In genomic region chr15:99225081-99225810, GRCm38 (mm10) we compare ENCODE assay signal across 8 mouse cellular contexts. TPM values are rescaled to one million over a fixed set of nuclear protein-coding genes. Genes with fewer than 3 reads are reported as not detected.
DNase-seq lines count a peak whose midpoint lies in the region; ATAC-seq and TF ChIP-seq lines count a peak whose summit lies in the region.

No protein-coding gene starts in this region.

- H3K9me3 ChIP-seq in heart, embryonic 13.5 days = no peaks in the 10 kb centered on the region
- no peaks in the 10 kb centered on the region for H3K9me3 ChIP-seq in neural tube, embryonic 11.5 days (ENCODE audit: control insufficient read depth, low read length)

- peaks cover 5% of the 10 kb centered on the region; the same call in 1 of the 2 replicates for H3K4me1 ChIP-seq in brown adipose tissue, adult 24 weeks (ENCODE audit: control insufficient read depth, insufficient read depth, insufficient read length, low read length)
- H3K4me1 ChIP-seq in heart, embryonic 13.5 days = peaks cover 51% of the 10 kb centered on the region
- H3K4me1 ChIP-seq in neural tube, embryonic 11.5 days (ENCODE audit: control insufficient read depth, insufficient read depth, low read length) = peaks cover 11% of the 10 kb centered on the region

- WGBS in heart, embryonic 13.5 days = under 1% methylated on average over 22 of the region's 22 CpGs
- under 1% methylated on average over 22 of the region's 22 CpGs for WGBS in neural tube, embryonic 11.5 days

- peaks cover 100% of the 10 kb centered on the region for H3K27me3 ChIP-seq in heart, embryonic 13.5 days (replicated peaks)
- peaks cover 85% of the 10 kb centered on the region for H3K27me3 ChIP-seq in neural tube, embryonic 11.5 days (ENCODE audit: control insufficient read depth, insufficient read depth, low read length)

- peak; percentile 56 to 60 for DNase-seq in left cerebral cortex, adult 2 months (ENCODE audit: extremely low spot score in 1 of 2, low spot score in 2 of 2)
- no peak for DNase-seq in left cerebral cortex, postnatal 4 days
- DNase-seq in layer of hippocampus, postnatal 25 days (ENCODE audit: extremely low spot score in 1 of 2, low spot score in 1 of 2) = peak; percentile 54 to 61
- DNase-seq in neural tube, embryonic 11.5 days (ENCODE audit: low spot score) = no peak
- DNase-seq in spleen, adult 12 weeks (ENCODE audit: low spot score) = no peak
- no peak for DNase-seq in T-cell, adult 2 months (ENCODE audit: low spot score)

- H3K36me3 ChIP-seq in heart, embryonic 13.5 days = no peaks in the 10 kb centered on the region
- H3K36me3 ChIP-seq in neural tube, embryonic 11.5 days (ENCODE audit: control insufficient read depth, insufficient read depth, low read length) = no peaks in the 10 kb centered on the region

- no peak for TF ChIP-seq CTCF in left cerebral cortex, adult 2 months (IDR thresholded peaks at IDR 0.05)

- H3K9ac ChIP-seq in heart, embryonic 13.5 days = peak overlapping the region; percentile 73
- no peak overlapping the region for H3K9ac ChIP-seq in neural tube, embryonic 11.5 days (ENCODE audit: low read length)

- ATAC-seq in heart, embryonic 13.5 days (ENCODE audit: extremely low read depth, insufficient number of reproducible peaks, low FRiP score, low TSS enrichment) = no peak
- no peak for ATAC-seq in neural tube, embryonic 11.5 days (ENCODE audit: insufficient read depth, low FRiP score, low TSS enrichment)

- H3K27ac ChIP-seq in left cerebral cortex, adult 2 months = peak overlapping the region; percentile 86
- no peak overlapping the region for H3K27ac ChIP-seq in brown adipose tissue, adult 24 weeks (replicated peaks; ENCODE audit: low read depth, low read length)
- no peak overlapping the region for H3K27ac ChIP-seq in heart, embryonic 13.5 days (replicated peaks)
- no peak overlapping the region for H3K27ac ChIP-seq in neural tube, embryonic 11.5 days (ENCODE audit: low read depth, low read length)

- intact Hi-C loops in left cerebral cortex, adult 2 months (cut with DNase I) = loop anchor here (1.0 kb wide), 1 partner anchor 24 kb away; no protein-coding TSS in a partner anchor
- intact Hi-C loops in left cerebral cortex, postnatal 4 days (cut with DNase I) = no loop called here

- H3K4me2 ChIP-seq in heart, embryonic 13.5 days = peak overlapping the region; percentile 86
- H3K4me2 ChIP-seq in neural tube, embryonic 11.5 days (ENCODE audit: low read depth) = no peak overlapping the region; the same call in 1 of the 2 replicates

- H3K4me3 ChIP-seq in left cerebral cortex, adult 2 months = peak overlapping the region; percentile 64
- peak overlapping the region; percentile 13; the same call in 1 of the 2 replicates for H3K4me3 ChIP-seq in brown adipose tissue, adult 24 weeks (ENCODE audit: insufficient read depth, low read depth, low read length)
- peak overlapping the region; percentile 56 for H3K4me3 ChIP-seq in heart, embryonic 13.5 days
- peak overlapping the region; percentile 29; the same call in 1 of the 2 replicates for H3K4me3 ChIP-seq in neural tube, embryonic 11.5 days (ENCODE audit: low read depth, low read length)

RNA-seq across cellular contexts. Expression of gene Kcnh3, which starts 0.6 kb away (rescaled TPM):
- total RNA-seq in left cerebral cortex, adult 2 months (2021) = 100 to 1,000 TPM; 174 to 180 TPM
- total RNA-seq in left cerebral cortex, postnatal 4 days (2021) = 10 to 100 TPM; 66.6 to 67.3 TPM
- not detected in 2 replicates for polyA plus RNA-seq in brown adipose tissue, adult 24 weeks (2012; ENCODE audit: insufficient read depth, insufficient read length, missing spikeins)
- 0.19 and 0.45 TPM in 2 replicates for polyA plus RNA-seq in heart, embryonic 13.5 days (2015; fragmentation: Nextera tagmentation; extraction: Ambion mirVana)
- total RNA-seq in layer of hippocampus, postnatal 25 days (2021) = 10 to 100 TPM; 81.0 to 84.7 TPM
- polyA plus RNA-seq in neural tube, embryonic 11.5 days (2014; fragmentation: Nextera tagmentation; extraction: Ambion mirVana) = 0.44 and 0.70 TPM in 2 replicates

RNA-seq across cellular contexts. Expression of gene Mcrs1, which starts 26.5 kb away (rescaled TPM):
- total RNA-seq in left cerebral cortex, adult 2 months (2021) = 10 to 100 TPM; 77.3 to 81.0 TPM
- total RNA-seq in left cerebral cortex, postnatal 4 days (2021) = 100 to 1,000 TPM; 136 to 139 TPM
- polyA plus RNA-seq in brown adipose tissue, adult 24 weeks (2012; ENCODE audit: insufficient read depth, insufficient read length, missing spikeins) = 23.3 and 30.6 TPM in 2 replicates
- polyA plus RNA-seq in heart, embryonic 13.5 days (2015; fragmentation: Nextera tagmentation; extraction: Ambion mirVana) = 149 TPM in 2 replicates
- total RNA-seq in layer of hippocampus, postnatal 25 days (2021) = 10 to 100 TPM; 68.5 to 71.8 TPM
- polyA plus RNA-seq in neural tube, embryonic 11.5 days (2014; fragmentation: Nextera tagmentation; extraction: Ambion mirVana) = 188 and 193 TPM in 2 replicates

Comparison
In these comparisons a context has a peak if more than half of its experiments do, and no peak if none do; other contexts are left out.
1. DNase-seq: peak in left cerebral cortex, adult 2 months (2 of 2) and layer of hippocampus, postnatal 25 days (2 of 2); none in left cerebral cortex, postnatal 4 days (single experiment), neural tube, embryonic 11.5 days (single experiment), spleen, adult 12 weeks (single experiment) and T-cell, adult 2 months (single experiment).
2. H3K4me3 ChIP-seq: peak in every context shown above with its lines; median percentile 64 in left cerebral cortex, adult 2 months; 56 in heart, embryonic 13.5 days; 29 in neural tube, embryonic 11.5 days; 13 in brown adipose tissue, adult 24 weeks.